Mouse (Mus musculus): ENCODE measurements at regions not wholly inside any gene's neighbourhood (a gene's known extent, or its start where the extent isn't known, plus 50 kb on each side); places are given as distances from the start of the nearest gene placed in this dataset.

DNA sequence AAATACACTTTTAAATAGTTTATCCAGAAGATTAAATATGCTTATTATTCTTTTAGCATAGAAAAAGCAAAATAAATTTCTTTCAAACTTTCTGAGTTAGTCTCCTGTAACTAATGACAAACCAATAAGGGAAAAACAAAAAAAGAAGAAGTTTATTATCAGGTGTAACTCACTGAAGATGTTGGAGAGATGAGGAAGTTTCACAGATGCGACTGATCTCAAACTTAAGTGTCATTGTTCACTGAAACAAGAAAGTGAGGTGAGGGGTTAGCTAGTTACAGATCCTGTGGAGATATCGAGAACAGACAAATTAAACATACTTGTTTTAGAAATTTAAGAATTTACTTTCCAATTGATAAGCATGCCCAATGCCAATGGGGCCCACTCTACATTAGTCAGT lies 199.2 kb downstream of the Wdr20rt start:
- TF ChIP-seq CTCF (IDR thresholded peaks at IDR 0.05; ENCODE audit: low read depth) (no peak), EP300 (IDR thresholded peaks at IDR 0.05; ENCODE audit: low read depth) (no peak)

Data from liver, embryonic 14.5 days (tissue).